Mouse (Mus musculus) limb, embryonic 14.5 days (tissue): ENCODE data around the gene Dntt. TPM values are rescaled to one million over a fixed set of nuclear protein-coding genes. Genes with fewer than 3 reads are reported as not detected.

Experiments
- ATAC-seq: fragments of 200-750 bp; cut with Nextera tagmentation; 2 replicates; pipeline ENCODE4 v1.8.0; 2017; ENCODE audit warnings: low read depth, moderate number of reproducible peaks, moderate TSS enrichment; ENCODE audit not compliant: low FRiP score
- DNase-seq: peaks from one replicate; pipeline ENCODE4 v3.0.0-alpha.2; 2015; ENCODE audit warnings: low spot score
- H3K27ac ChIP-seq: fragments of 300-500 bp; sonication (generic); replicated peaks from 2 replicates; pipeline ENCODE4 v1.5.1; 2014; ENCODE audit warnings: low read depth, mild to moderate bottlenecking, low read length, moderate library complexity, mixed read lengths
- H3K27me3 ChIP-seq: fragments of 300-500 bp; sonication (generic); 2 replicates; pipeline ENCODE4 v1.6.1; 2014; ENCODE audit warnings: low read length, mixed read lengths; ENCODE audit not compliant: control insufficient read depth, insufficient read depth
- H3K36me3 ChIP-seq: fragments of 300-500 bp; sonication (generic); 2 replicates; pipeline ENCODE4 v1.6.1; 2014; ENCODE audit warnings: mild to moderate bottlenecking, low read length, moderate library complexity, mixed read lengths; ENCODE audit not compliant: control insufficient read depth, insufficient read depth
- H3K4me1 ChIP-seq: fragments of 300-500 bp; sonication (generic); 2 replicates; pipeline ENCODE4 v1.6.1; 2014; ENCODE audit warnings: antibody characterized with exemption, low read length, mixed read lengths; ENCODE audit not compliant: control insufficient read depth, insufficient read depth
- H3K4me2 ChIP-seq: fragments of 300-500 bp; sonication (generic); replicated peaks from 2 replicates; pipeline ENCODE4 v1.6.1; 2014; ENCODE audit warnings: low read depth, mild to moderate bottlenecking, low read length, moderate library complexity; ENCODE audit not compliant: severe bottlenecking
- H3K4me3 ChIP-seq: fragments of 300-500 bp; sonication (generic); replicated peaks from 2 replicates; pipeline ENCODE4 v1.5.1; 2014; ENCODE audit warnings: low read length
- H3K9ac ChIP-seq: fragments of 300-500 bp; sonication (generic); 2 replicates; pipeline ENCODE4 v1.6.1; 2014; ENCODE audit warnings: mild to moderate bottlenecking, low read depth, low read length, moderate library complexity; ENCODE audit not compliant: severe bottlenecking
- H3K9me3 ChIP-seq: fragments of 300-500 bp; sonication (generic); 2 replicates; pipeline ENCODE4 v1.6.1; 2016; ENCODE audit warnings: low read length; ENCODE audit not compliant: control insufficient read depth
- POLR2A ChIP-seq: fragments of 200-500 bp; IDR thresholded peaks from 2 replicates; pipeline ENCODE4 v1.8.0; 2012; ENCODE audit warnings: inconsistent platforms, mild to moderate bottlenecking, moderate library complexity, borderline replicate concordance; ENCODE audit not compliant: insufficient read depth, insufficient read length; ENCODE audit errors: extremely low read depth
- WGBS: fragments of 180-500 bp; shearing (Covaris S2); extraction: QIAGEN DNeasy Blood & Tissue Kit; methylation state at CpG from one replicate; pipeline ENCODE4 v1.1.7; 2014; 5-methylcytosine and 5-hydroxymethylcytosine counted together
- polyA plus RNA-seq, 2 experiments: library from polyadenylated mRNA; depleted of rRNA in 1 of 2; stranded (reverse) in 1 of 2; unstranded in 1 of 2; fragments of >200 nt; fragmentation: Nextera tagmentation in 1 of 2; extraction: Ambion mirVana in 1 of 2; gene quantifications; 2 replicates each; pipeline versions ENCODE4 v1.2.1 to v1.2.3; 2012 to 2014

Dntt gene
- polyA plus RNA-seq, 2 experiments: not detected

DNA sequence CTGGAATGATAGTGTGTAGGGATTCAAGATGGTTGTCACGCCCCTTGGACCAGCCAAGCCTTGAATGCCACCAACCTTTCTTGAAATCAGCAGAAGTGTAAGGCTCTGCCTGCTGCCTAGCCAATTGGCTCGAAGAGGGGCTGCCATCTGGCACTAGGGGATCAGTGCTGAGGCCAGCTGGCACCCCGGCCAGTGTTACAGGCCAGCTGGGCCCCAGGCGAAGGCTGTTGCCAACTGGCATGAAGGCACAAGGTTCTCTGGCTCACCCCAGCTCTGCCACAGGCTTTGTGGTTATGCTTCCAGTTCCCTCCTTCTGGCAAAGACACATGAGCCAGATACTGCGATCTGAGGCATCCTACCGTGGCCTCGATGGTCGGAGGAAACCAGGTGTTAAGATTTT is 72.3 kb downstream of the Dntt start:
- Histone ChIP-seq H3K27me3 (no peaks in the 10 kb centered on the region), H3K27ac (no peak overlapping the region), H3K9ac (no peak overlapping the region), H3K36me3 (no peaks in the 10 kb centered on the region), H3K4me2 (no peak overlapping the region), H3K4me1 (no peaks in the 10 kb centered on the region), H3K9me3 (no peaks in the 10 kb centered on the region), H3K4me3 (no peak overlapping the region)
- WGBS: 74% methylated on average over 8 of the region's 8 CpGs
- ATAC-seq (no peak), DNase-seq (no peak)
- no peak for TF ChIP-seq POLR2A

GRCm38 (mm10) chr19:41104922-41105321 is 75.8 kb downstream of the Dntt start:
- Histone ChIP-seq H3K9ac (no peak overlapping the region), H3K4me2 (no peak overlapping the region), H3K27me3 (no peaks in the 10 kb centered on the region), H3K4me3 (no peak overlapping the region), H3K36me3 (no peaks in the 10 kb centered on the region), H3K4me1 (peaks cover 12% of the 10 kb centered on the region), H3K9me3 (no peaks in the 10 kb centered on the region), H3K27ac (no peak overlapping the region)
- no peak for TF ChIP-seq POLR2A
- 40% methylated on average over 8 of the region's 8 CpGs for WGBS
- DNase-seq: peak; percentile 74
- ATAC-seq: peak; percentile 62; the same call in 1 of the 2 replicates

DNA sequence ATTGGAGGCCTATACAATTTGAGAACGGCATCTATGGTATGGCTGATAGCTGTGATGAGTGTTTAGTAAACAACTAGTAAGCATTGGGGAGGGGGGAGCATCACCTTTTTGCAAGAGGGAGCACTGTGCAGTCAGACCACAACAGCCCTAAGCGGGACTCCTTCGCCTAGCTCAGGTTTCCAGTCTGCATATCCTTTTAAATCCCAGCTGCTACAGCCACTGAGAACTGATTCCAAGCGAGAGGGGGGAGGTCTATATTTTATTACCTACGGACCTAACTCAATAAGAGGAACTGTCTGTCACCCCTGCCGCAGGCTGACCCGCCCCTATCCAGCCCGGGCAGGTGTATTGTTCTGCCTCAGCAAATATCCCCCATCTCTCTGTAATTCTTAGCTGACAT is 78.5 kb downstream of the Dntt start:
- DNase-seq (no peak), ATAC-seq (peak; percentile 28; the same call in 1 of the 2 replicates)
- Histone ChIP-seq H3K27ac (no peak overlapping the region), H3K9me3 (no peaks in the 10 kb centered on the region), H3K4me1 (peaks cover 15% of the 10 kb centered on the region), H3K4me2 (no peak overlapping the region), H3K36me3 (no peaks in the 10 kb centered on the region), H3K4me3 (no peak overlapping the region), H3K9ac (no peak overlapping the region), H3K27me3 (0 out of 2 replicates have a peak, but pooled peaks cover under 1% of the 10 kb centered on the region)
- TF ChIP-seq POLR2A: no peak
- 28% methylated on average over 8 of the region's 8 CpGs for WGBS

DNA sequence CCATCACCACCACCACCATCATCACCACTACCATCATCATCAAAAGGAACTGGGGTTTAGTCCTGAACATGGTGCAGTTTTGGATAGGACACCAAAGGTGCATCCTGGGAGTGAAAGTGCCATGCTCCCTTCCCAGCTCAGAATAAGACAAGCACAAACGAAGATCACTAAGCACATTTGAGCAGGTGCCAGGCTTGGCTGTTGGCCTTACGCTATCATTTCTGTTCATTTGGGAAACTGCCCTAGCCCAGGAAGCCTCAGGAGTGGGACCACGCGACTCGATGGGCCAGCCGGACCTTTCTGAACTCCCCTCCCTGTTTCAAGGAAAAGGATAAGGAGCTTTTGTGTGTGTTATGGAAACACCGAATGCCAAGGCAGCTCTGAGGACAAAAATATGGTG is 79.6 kb downstream of the Dntt start:
- DNase-seq: no peak
- H3K4me1 ChIP-seq: peaks cover 19% of the 10 kb centered on the region
- H3K9ac ChIP-seq: no peak overlapping the region
- no peak overlapping the region for H3K4me2 ChIP-seq
- H3K4me3 ChIP-seq: no peak overlapping the region
- WGBS: 90% methylated on average over 7 of the region's 7 CpGs
- no peaks in the 10 kb centered on the region for H3K9me3 ChIP-seq
- no peak for ATAC-seq
- no peak overlapping the region for H3K27ac ChIP-seq
- H3K36me3 ChIP-seq: no peaks in the 10 kb centered on the region
- 0 out of 2 replicates have a peak, but pooled peaks cover 4% of the 10 kb centered on the region for H3K27me3 ChIP-seq
- no peak for TF ChIP-seq POLR2A

Other genes starting within 250 kb of the Dntt start
- gene Ccnj, start 198.0 kb upstream of the Dntt start, polyA plus RNA-seq (2012; rRNA removed): 12.3 and 14.0 TPM in 2 replicates
- 9.8 and 10.2 TPM in 2 replicates for gene Ccnj, start 198.0 kb upstream of the Dntt start, polyA plus RNA-seq (2014; fragmentation: Nextera tagmentation; extraction: Ambion mirVana)
- 8.0 and 8.5 TPM in 2 replicates for gene Zfp518a, start 134.6 kb upstream of the Dntt start, polyA plus RNA-seq (2012; rRNA removed)
- 13.7 and 15.0 TPM in 2 replicates for gene Zfp518a, start 134.6 kb upstream of the Dntt start, polyA plus RNA-seq (2014; fragmentation: Nextera tagmentation; extraction: Ambion mirVana)
- 0.36 and 0.72 TPM in 2 replicates for gene Blnk, start 34.7 kb upstream of the Dntt start, polyA plus RNA-seq (2012; rRNA removed)
- gene Blnk, start 34.7 kb upstream of the Dntt start, polyA plus RNA-seq (2014; fragmentation: Nextera tagmentation; extraction: Ambion mirVana): 1.2 and 1.6 TPM in 2 replicates
- not detected in 2 replicates for gene Opalin, start 47.8 kb downstream of the Dntt start, polyA plus RNA-seq (2012; rRNA removed)
- gene Opalin, start 47.8 kb downstream of the Dntt start, polyA plus RNA-seq (2014; fragmentation: Nextera tagmentation; extraction: Ambion mirVana): not detected in 2 replicates
- gene Tll2, start 177.6 kb downstream of the Dntt start, polyA plus RNA-seq (2012; rRNA removed): 1.7 and 1.9 TPM in 2 replicates
- 0.61 and 1.0 TPM in 2 replicates for gene Tll2, start 177.6 kb downstream of the Dntt start, polyA plus RNA-seq (2014; fragmentation: Nextera tagmentation; extraction: Ambion mirVana)
- 132 and 138 TPM in 2 replicates for gene Tm9sf3, start 234.7 kb downstream of the Dntt start, polyA plus RNA-seq (2012; rRNA removed)
- 165 and 166 TPM in 2 replicates for gene Tm9sf3, start 234.7 kb downstream of the Dntt start, polyA plus RNA-seq (2014; fragmentation: Nextera tagmentation; extraction: Ambion mirVana)